Mouse (Mus musculus) bone marrow macrophage, adult 2 months (primary cell): Measurements from ENCODE around the gene Nav2.

Experiments used
- CTCF ChIP-seq: IDR thresholded peaks from 2 replicates; pipeline ENCODE4 v1.5.1; 2012; ENCODE audit warnings: low read depth, mild to moderate bottlenecking, low read length, moderate library complexity
- POLR2A ChIP-seq: IDR thresholded peaks from 2 replicates; pipeline ENCODE4 v1.6.1; 2012; ENCODE audit warnings: mild to moderate bottlenecking, low read depth, low read length, borderline replicate concordance

DNA sequence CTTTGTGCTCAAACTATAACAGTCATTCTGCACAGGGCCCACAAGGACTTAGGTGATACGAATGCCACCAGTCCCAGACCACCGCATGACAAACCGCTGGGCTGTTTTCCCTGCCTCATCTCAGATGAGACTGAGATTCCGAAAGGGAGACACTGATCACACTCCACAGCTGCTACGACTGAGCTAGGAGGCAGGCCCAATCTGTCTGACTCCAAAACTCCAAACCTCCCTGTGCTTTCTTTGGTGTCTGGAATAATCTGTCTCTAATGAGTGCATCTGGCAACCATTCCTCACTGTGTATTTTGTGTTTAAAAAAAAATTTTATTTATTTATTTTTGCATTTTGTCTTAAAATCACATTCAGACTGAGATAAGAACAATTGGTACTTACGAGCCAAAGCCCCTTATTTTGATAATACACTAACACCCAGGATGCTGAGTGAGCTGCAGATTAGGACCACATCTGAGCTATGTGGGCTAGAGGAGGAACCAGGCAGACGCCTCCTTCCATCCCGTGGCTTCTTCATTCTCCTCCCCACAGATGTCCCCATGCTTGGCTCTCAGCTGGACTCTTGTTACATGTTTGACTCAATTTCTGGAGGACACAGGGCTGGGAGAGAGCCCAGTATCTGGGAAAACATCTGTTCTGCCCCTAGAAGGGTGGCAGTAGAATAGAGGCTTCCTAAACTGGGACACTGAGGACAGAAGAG, 149.9 kb downstream of the Nav2 start:
- no peak for TF ChIP-seq POLR2A
- TF ChIP-seq CTCF, result no peak
